Mouse (Mus musculus) B cell, adult 2 months (primary cell): ENCODE data around the gene Gpr174.
"Not testable (repeated sequence)": the region's sequence is repeated elsewhere in the genome, so short reads cannot be mapped to it uniquely, and the experiment has no call there.

ENCODE experiments used
- DNase-seq, 2 experiments: peaks; one replicate each; pipeline ENCODE4 v3.0.0; 2022

The Gpr174 gene

GRCm38 (mm10) chrX:107255486-107256227 is at the start of gene Gpr174:
Gene Gpr174, plus strand, starts transcription at chrX:107255878.
- no peak for DNase-seq

- no peak for DNase-seq
Measured at GRCm38 (mm10) chrX:107217577-107218090, 38.0 kb upstream of the Gpr174 start.

GRCm38 (mm10) chrX:107224846-107225245 is 30.8 kb upstream of the Gpr174 start:
- DNase-seq: peak in 1 of 2 experiments; percentile 8

- DNase-seq: peak; percentile 27 to 39
Measured at GRCm38 (mm10) chrX:107231214-107231613, 24.5 kb upstream of the Gpr174 start.

- no peak for DNase-seq
Measured at GRCm38 (mm10) chrX:107234655-107235054, 21.0 kb upstream of the Gpr174 start.

- no peak for DNase-seq
Measured at GRCm38 (mm10) chrX:107236461-107236860, 19.2 kb upstream of the Gpr174 start.

GRCm38 (mm10) chrX:107250390-107250789 is 5.3 kb upstream of the Gpr174 start:
- DNase-seq: peak; percentile 42 to 57

GRCm38 (mm10) chrX:107264619-107265018 is 8.9 kb downstream of the Gpr174 start:
- DNase-seq: peak in 1 of 2 experiments; percentile 15

GRCm38 (mm10) chrX:107277606-107278005 is 21.9 kb downstream of the Gpr174 start:
- DNase-seq: peak; percentile 30 to 44

- DNase-seq: no peak
Measured at GRCm38 (mm10) chrX:107284211-107284610, 28.5 kb downstream of the Gpr174 start.

GRCm38 (mm10) chrX:107297861-107298260 is 42.2 kb downstream of the Gpr174 start:
- not testable (repeated sequence) for DNase-seq

- no peak for DNase-seq
Measured at GRCm38 (mm10) chrX:107298761-107299160, 43.1 kb downstream of the Gpr174 start.

GRCm38 (mm10) chrX:107306492-107306891 is 50.8 kb downstream of the Gpr174 start:
- no peak for DNase-seq

- no peak for DNase-seq
Measured at GRCm38 (mm10) chrX:107312533-107312932, 56.9 kb downstream of the Gpr174 start.

- peak; percentile 61 to 65 for DNase-seq
Measured at GRCm38 (mm10) chrX:107325697-107326381, 70.2 kb downstream of the Gpr174 start.

GRCm38 (mm10) chrX:107329849-107330248 is 74.2 kb downstream of the Gpr174 start:
- peak; percentile 29 to 39 for DNase-seq

GRCm38 (mm10) chrX:107336609-107337008 is 80.9 kb downstream of the Gpr174 start:
- no peak for DNase-seq

GRCm38 (mm10) chrX:107341980-107342379 is 86.3 kb downstream of the Gpr174 start:
- peak; percentile 69 to 73 for DNase-seq
